Mouse (Mus musculus): Measurements from ENCODE around the gene Med16. TPM values are rescaled to one million over a fixed set of nuclear protein-coding genes. Genes with fewer than 3 reads are reported as not detected.

The Med16 gene
- polyA plus RNA-seq, 1 experiment from 2014 or later = 70.0 TPM

DNA sequence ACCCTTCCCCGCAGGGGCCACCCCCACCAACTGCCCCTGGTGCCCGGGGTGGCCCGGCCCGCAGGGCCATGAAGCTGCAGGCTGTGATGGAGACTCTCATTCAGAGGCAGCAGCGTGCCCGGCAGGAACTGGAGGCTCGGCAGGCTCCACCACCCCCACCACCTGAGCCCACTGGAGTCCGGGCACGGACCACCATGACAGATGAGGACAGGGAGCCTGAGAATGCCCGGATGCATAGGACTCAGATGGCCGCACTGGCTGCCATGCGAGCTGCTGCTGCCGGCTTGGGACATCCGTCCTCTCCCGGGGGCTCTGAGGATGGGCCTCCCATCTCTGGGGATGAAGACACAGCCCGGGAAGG, 22.1 kb upstream of the Med16 start:
- 66% methylated on average over 16 of the region's 16 CpGs for WGBS
- no peak overlapping the region for H3K4me3 ChIP-seq
- H3K9ac ChIP-seq = peak overlapping the region; percentile 28; the same call in 1 of the 2 replicates
- H3K27me3 ChIP-seq = no peaks in the 10 kb centered on the region
- ATAC-seq (ENCODE audit: low FRiP score) = no peak
- H3K27ac ChIP-seq = peak overlapping the region; percentile 18
- no peaks in the 10 kb centered on the region for H3K9me3 ChIP-seq (replicated peaks)
- H3K36me3 ChIP-seq = peaks cover 32% of the 10 kb centered on the region
- peak overlapping the region; percentile 84; the same call in 1 of the 2 replicates for H3K4me2 ChIP-seq (replicated peaks)
- peaks cover 64% of the 10 kb centered on the region for H3K4me1 ChIP-seq

GRCm38 (mm10) chr10:79929967-79930825, 21.5 kb upstream of the Med16 start:
- Histone ChIP-seq H3K4me3 (no peak overlapping the region), H3K4me1 (peaks cover 67% of the 10 kb centered on the region), H3K9ac (peak overlapping the region; percentile 28; the same call in 1 of the 2 replicates), H3K27ac (peak overlapping the region; percentile 96; the same call in 1 of the 2 replicates), H3K27me3 (no peaks in the 10 kb centered on the region), H3K9me3 (replicated peaks) (no peaks in the 10 kb centered on the region), H3K36me3 (peaks cover 26% of the 10 kb centered on the region), H3K4me2 (replicated peaks) (peak overlapping the region; percentile 84)
- no peak for ATAC-seq (ENCODE audit: low FRiP score)
- 84% methylated on average over 18 of the region's 18 CpGs for WGBS

GRCm38 (mm10) chr10:79928907-79929701, 20.4 kb upstream of the Med16 start:
- Histone ChIP-seq H3K4me1 (peaks cover 61% of the 10 kb centered on the region), H3K9me3 (replicated peaks) (no peaks in the 10 kb centered on the region), H3K27me3 (peaks cover 1% of the 10 kb centered on the region; the same call in 1 of the 2 replicates), H3K9ac (peak overlapping the region; percentile 95), H3K4me2 (replicated peaks) (peak overlapping the region; percentile 84), H3K36me3 (peaks cover 23% of the 10 kb centered on the region), H3K27ac (peak overlapping the region; percentile 96), H3K4me3 (peak overlapping the region; percentile 89)
- 29% methylated on average over 9 of the region's 9 CpGs for WGBS
- no peak for ATAC-seq (ENCODE audit: low FRiP score)

DNA sequence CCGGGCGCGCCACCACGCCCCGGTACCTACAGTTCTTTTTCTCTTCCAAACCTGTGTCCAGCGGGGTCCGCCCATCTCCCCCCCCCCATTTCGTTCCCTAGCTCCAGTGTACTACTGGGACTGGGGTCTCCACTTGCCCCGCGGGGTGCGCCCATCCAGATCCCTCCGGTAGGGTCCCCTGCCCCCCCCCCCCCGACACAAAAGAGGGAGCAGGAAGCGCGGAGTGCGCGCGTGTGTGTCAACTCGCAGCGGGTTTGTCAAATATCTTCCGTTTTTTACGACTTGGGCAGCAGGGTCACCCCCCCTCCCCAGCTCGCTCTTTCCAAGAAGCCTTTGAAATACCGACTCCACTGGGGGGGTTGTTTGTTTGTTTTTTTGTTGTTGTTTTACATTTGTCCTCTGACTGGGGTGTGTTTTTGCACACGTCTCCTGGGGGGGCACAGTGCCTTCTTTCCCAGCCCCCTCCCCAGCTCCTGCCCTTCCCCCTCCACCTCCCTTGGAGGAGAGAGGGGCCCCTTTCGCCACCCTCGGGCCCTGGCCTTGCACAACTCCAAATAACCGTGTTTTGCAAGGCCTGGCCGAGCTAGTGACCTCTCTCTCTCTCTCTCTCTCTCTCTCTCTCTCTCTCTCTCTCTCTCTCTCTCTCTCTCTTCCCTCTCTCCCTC, 19.4 kb upstream of the Med16 start:
- H3K36me3 ChIP-seq = peaks cover 23% of the 10 kb centered on the region
- H3K27me3 ChIP-seq = peaks cover 11% of the 10 kb centered on the region
- WGBS = under 1% methylated on average over 24 of the region's 29 CpGs
- ATAC-seq (ENCODE audit: low FRiP score) = no peak
- no peaks in the 10 kb centered on the region for H3K9me3 ChIP-seq (replicated peaks)
- H3K27ac ChIP-seq = peak overlapping the region; percentile 96
- peak overlapping the region; percentile 95 for H3K9ac ChIP-seq
- peak overlapping the region; percentile 84 for H3K4me2 ChIP-seq (replicated peaks)
- H3K4me3 ChIP-seq = peak overlapping the region; percentile 89
- H3K4me1 ChIP-seq = peaks cover 51% of the 10 kb centered on the region

GRCm38 (mm10) chr10:79927324-79928029, 18.8 kb upstream of the Med16 start:
- peaks cover 45% of the 10 kb centered on the region for H3K4me1 ChIP-seq
- H3K9me3 ChIP-seq (replicated peaks) = no peaks in the 10 kb centered on the region
- peak overlapping the region; percentile 96 for H3K27ac ChIP-seq
- H3K4me3 ChIP-seq = peak overlapping the region; percentile 89
- under 1% methylated on average over 54 of the region's 54 CpGs for WGBS
- peaks cover 18% of the 10 kb centered on the region for H3K36me3 ChIP-seq
- peaks cover 18% of the 10 kb centered on the region for H3K27me3 ChIP-seq
- peak overlapping the region; percentile 95 for H3K9ac ChIP-seq
- ATAC-seq (ENCODE audit: low FRiP score) = peak; percentile 36
- peak overlapping the region; percentile 84 for H3K4me2 ChIP-seq (replicated peaks)

GRCm38 (mm10) chr10:79926491-79927323, 18.0 kb upstream of the Med16 start, which contains the start of gene Arid3a:
TSS of gene Arid3a (plus strand) at chr10:79927043.
- H3K4me2 ChIP-seq (replicated peaks) = peak within 1 kb of the TSS; percentile 84
- peak within 1 kb of the TSS; percentile 89 for H3K4me3 ChIP-seq
- H3K4me1 ChIP-seq = peaks cover 39% of the 10 kb centered on the region
- H3K36me3 ChIP-seq = peaks cover 10% of the 10 kb centered on the region
- peak within 1 kb of the TSS; percentile 96 for H3K27ac ChIP-seq
- WGBS = under 1% methylated on average over 63 of the region's 63 CpGs
- H3K9ac ChIP-seq = peak within 1 kb of the TSS; percentile 95
- peaks cover 25% of the 10 kb centered on the region for H3K27me3 ChIP-seq
- ATAC-seq (ENCODE audit: low FRiP score) = peak; percentile 74
- no peaks in the 10 kb centered on the region for H3K9me3 ChIP-seq (replicated peaks)

DNA sequence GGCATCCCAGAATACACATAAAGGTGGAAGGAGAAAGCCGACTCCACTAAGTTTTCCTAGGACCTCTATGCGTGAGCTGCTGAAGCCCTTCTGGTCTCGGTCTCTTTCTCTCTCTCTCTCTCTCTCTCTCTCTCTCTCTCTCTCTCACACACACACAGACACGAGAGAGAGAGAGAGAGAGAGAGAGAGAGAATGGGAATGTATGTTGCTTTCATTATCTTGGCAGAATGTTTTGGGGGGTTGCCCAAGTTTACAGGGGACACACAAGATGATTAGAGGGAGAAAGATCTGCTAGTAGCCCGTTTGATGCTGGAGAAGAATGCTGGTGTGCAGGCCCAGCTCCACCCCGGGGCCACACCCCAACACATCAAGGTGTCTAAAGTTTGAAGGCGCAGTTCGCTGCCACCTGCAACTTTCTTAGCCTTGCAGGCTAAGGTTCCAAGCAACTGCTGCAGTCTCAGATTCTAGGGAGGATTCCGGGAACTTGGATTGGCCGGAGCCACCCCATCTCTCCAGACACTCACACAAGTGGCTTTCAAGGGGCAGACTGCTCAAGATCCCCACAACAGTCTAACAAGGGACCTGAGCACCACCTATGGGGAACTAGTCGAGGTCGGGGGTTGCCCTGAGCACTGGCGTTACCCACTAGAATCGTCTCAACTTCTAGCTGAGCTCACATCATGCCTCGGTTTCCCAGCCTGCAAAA, 17.2 kb upstream of the Med16 start:
- Histone ChIP-seq H3K4me2 (replicated peaks) (peak overlapping the region; percentile 84), H3K9me3 (replicated peaks) (no peaks in the 10 kb centered on the region), H3K9ac (peak overlapping the region; percentile 95), H3K4me1 (peaks cover 46% of the 10 kb centered on the region), H3K4me3 (peak overlapping the region; percentile 89), H3K27me3 (peaks cover 33% of the 10 kb centered on the region), H3K27ac (no peak overlapping the region), H3K36me3 (peaks cover 2% of the 10 kb centered on the region)
- WGBS = 11% methylated on average over 15 of the region's 15 CpGs
- ATAC-seq (ENCODE audit: low FRiP score) = no peak

DNA sequence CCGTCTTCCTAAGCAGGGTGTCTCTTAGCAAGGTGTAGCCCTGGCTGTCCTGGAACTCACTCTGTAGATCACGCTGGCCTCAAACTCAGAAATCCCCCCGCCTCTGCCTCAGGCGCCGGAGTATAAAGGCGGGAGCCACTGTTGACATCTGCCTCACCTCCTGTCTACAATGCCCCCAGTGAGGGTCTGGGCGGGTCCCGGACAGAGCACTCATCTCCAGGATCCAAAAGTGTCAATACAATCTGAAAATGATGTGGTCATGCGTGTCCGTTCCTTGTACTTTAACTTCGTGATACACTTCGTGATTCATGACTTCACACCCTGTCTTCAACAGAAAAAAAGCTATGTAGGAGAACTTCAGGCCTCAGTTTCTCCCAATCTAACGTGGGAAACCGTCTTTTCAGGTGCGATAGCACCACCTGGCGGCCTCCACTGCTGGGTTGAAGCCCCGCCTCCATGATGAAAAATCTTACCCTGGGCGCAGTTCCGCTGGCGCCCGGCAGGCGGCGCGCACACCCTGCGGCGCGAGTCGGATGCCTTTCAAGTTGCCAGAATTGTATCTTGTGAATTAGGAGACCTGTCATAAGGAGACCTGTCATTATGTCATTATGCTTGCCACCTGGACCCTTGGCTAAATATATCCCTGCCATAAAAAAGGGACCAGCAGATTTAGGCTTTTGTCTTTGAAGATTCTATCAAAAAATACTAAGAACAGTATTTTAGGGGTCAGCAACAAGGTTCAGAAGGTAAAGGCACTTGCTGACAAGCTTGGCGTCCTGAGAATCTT, 16.5 kb upstream of the Med16 start:
- Histone ChIP-seq H3K9ac (no peak overlapping the region), H3K9me3 (replicated peaks) (no peaks in the 10 kb centered on the region), H3K27me3 (peaks cover 40% of the 10 kb centered on the region), H3K4me3 (no peak overlapping the region), H3K4me1 (peaks cover 45% of the 10 kb centered on the region), H3K4me2 (replicated peaks) (peak overlapping the region; percentile 84; the same call in 1 of the 2 replicates), H3K36me3 (no peaks in the 10 kb centered on the region), H3K27ac (no peak overlapping the region)
- ATAC-seq (ENCODE audit: low FRiP score) = no peak
- 11% methylated on average over 29 of the region's 29 CpGs for WGBS

- 1% methylated on average over 34 of the region's 34 CpGs for WGBS
- Histone ChIP-seq H3K9me3 (replicated peaks) (no peaks in the 10 kb centered on the region; the same call in 1 of the 2 replicates), H3K36me3 (no peaks in the 10 kb centered on the region), H3K27ac (no peak overlapping the region), H3K27me3 (peaks cover 72% of the 10 kb centered on the region), H3K9ac (peak overlapping the region; percentile 56), H3K4me2 (replicated peaks) (peak overlapping the region; percentile 46), H3K4me3 (peak overlapping the region; percentile 28), H3K4me1 (peaks cover 52% of the 10 kb centered on the region)
- no peak for ATAC-seq (ENCODE audit: low FRiP score)
Measured at GRCm38 (mm10) chr10:79921572-79921971, 12.8 kb upstream of the Med16 start.
